Mouse (Mus musculus): ENCODE data around the gene Slc35f1. TPM values are rescaled to one million over a fixed set of nuclear protein-coding genes. Genes with fewer than 3 reads are reported as not detected.

Gene Slc35f1
- total and polyA plus RNA-seq, 3 experiments = 0.57 to 0.80 (median 0.73) TPM

GRCm38 (mm10) chr10:52709482-52709881 lies 19.1 kb downstream of the Slc35f1 start:
- Histone ChIP-seq H3K27ac (no peak overlapping the region), H3K4me3 (no peak overlapping the region), H3K36me3 (ENCODE audit: control insufficient read depth, insufficient read depth, low read length) (no peaks in the 10 kb centered on the region), H3K27me3 (ENCODE audit: control insufficient read depth, insufficient read depth, low read length) (no peaks in the 10 kb centered on the region), H3K4me1 (ENCODE audit: control insufficient read depth, insufficient read depth, low read length) (no peaks in the 10 kb centered on the region), H3K79me2 (replicated peaks; ENCODE audit: control insufficient read depth, insufficient read depth, low read length) (no peaks in the 10 kb centered on the region), H3K9ac (ENCODE audit: low read depth, low read length) (no peak overlapping the region)
- 61% methylated on average over 2 of the region's 2 CpGs for WGBS
- TF ChIP-seq EP300 (IDR thresholded peaks at IDR 0.05; ENCODE audit: insufficient read depth, low read depth, low read length) (no peak), POLR2A (IDR thresholded peaks at IDR 0.05; ENCODE audit: insufficient read depth, low read depth, low read length) (no peak), CTCF (IDR thresholded peaks at IDR 0.05) (no peak)
- no peak for DNase-seq
- intact Hi-C loops (cut with DNase I) = no loop called here

- H3K4me3 ChIP-seq = no peak overlapping the region
- no peak overlapping the region for H3K27ac ChIP-seq
- DNase-seq = no peak
- H3K79me2 ChIP-seq (replicated peaks; ENCODE audit: control insufficient read depth, insufficient read depth, low read length) = no peaks in the 10 kb centered on the region
- no peaks in the 10 kb centered on the region for H3K4me1 ChIP-seq (ENCODE audit: control insufficient read depth, insufficient read depth, low read length)
- H3K36me3 ChIP-seq (ENCODE audit: control insufficient read depth, insufficient read depth, low read length) = no peaks in the 10 kb centered on the region
- 56% methylated on average over 4 of the region's 4 CpGs for WGBS
- intact Hi-C loops (cut with DNase I) = no loop called here
- no peak overlapping the region for H3K9ac ChIP-seq (ENCODE audit: low read depth, low read length)
- H3K27me3 ChIP-seq (ENCODE audit: control insufficient read depth, insufficient read depth, low read length) = no peaks in the 10 kb centered on the region
- TF ChIP-seq CTCF (IDR thresholded peaks at IDR 0.05) = no peak
- no peak for TF ChIP-seq EP300 (IDR thresholded peaks at IDR 0.05; ENCODE audit: insufficient read depth, low read depth, low read length)
- TF ChIP-seq POLR2A (IDR thresholded peaks at IDR 0.05; ENCODE audit: insufficient read depth, low read depth, low read length) = no peak
Measured at GRCm38 (mm10) chr10:52712166-52712565, 21.8 kb downstream of the Slc35f1 start.

- H3K79me2 ChIP-seq (replicated peaks; ENCODE audit: control insufficient read depth, insufficient read depth, low read length) = no peaks in the 10 kb centered on the region
- intact Hi-C loops (cut with DNase I) = no loop called here
- H3K27me3 ChIP-seq (ENCODE audit: control insufficient read depth, insufficient read depth, low read length) = no peaks in the 10 kb centered on the region
- H3K27ac ChIP-seq = no peak overlapping the region
- 83% methylated on average over 2 of the region's 2 CpGs for WGBS
- H3K4me1 ChIP-seq (ENCODE audit: control insufficient read depth, insufficient read depth, low read length) = no peaks in the 10 kb centered on the region
- H3K9ac ChIP-seq (ENCODE audit: low read depth, low read length) = no peak overlapping the region
- no peaks in the 10 kb centered on the region for H3K36me3 ChIP-seq (ENCODE audit: control insufficient read depth, insufficient read depth, low read length)
- no peak overlapping the region for H3K4me3 ChIP-seq
- no peak for DNase-seq
- TF ChIP-seq EP300 (IDR thresholded peaks at IDR 0.05; ENCODE audit: insufficient read depth, low read depth, low read length) (no peak), CTCF (IDR thresholded peaks at IDR 0.05) (no peak), POLR2A (IDR thresholded peaks at IDR 0.05; ENCODE audit: insufficient read depth, low read depth, low read length) (no peak)
Measured at GRCm38 (mm10) chr10:52714557-52714956, 24.2 kb downstream of the Slc35f1 start.

- Histone ChIP-seq H3K9ac (ENCODE audit: low read depth, low read length) (no peak overlapping the region), H3K27me3 (ENCODE audit: control insufficient read depth, insufficient read depth, low read length) (no peaks in the 10 kb centered on the region), H3K36me3 (ENCODE audit: control insufficient read depth, insufficient read depth, low read length) (no peaks in the 10 kb centered on the region), H3K4me3 (no peak overlapping the region), H3K79me2 (replicated peaks; ENCODE audit: control insufficient read depth, insufficient read depth, low read length) (no peaks in the 10 kb centered on the region), H3K27ac (no peak overlapping the region), H3K4me1 (ENCODE audit: control insufficient read depth, insufficient read depth, low read length) (no peaks in the 10 kb centered on the region)
- TF ChIP-seq POLR2A (IDR thresholded peaks at IDR 0.05; ENCODE audit: insufficient read depth, low read depth, low read length) (no peak), EP300 (IDR thresholded peaks at IDR 0.05; ENCODE audit: insufficient read depth, low read depth, low read length) (no peak), CTCF (IDR thresholded peaks at IDR 0.05) (no peak)
- DNase-seq = no peak
- intact Hi-C loops (cut with DNase I) = no loop called here
- WGBS = 91% methylated on average over 4 of the region's 4 CpGs
Measured at GRCm38 (mm10) chr10:52715146-52715545, 24.8 kb downstream of the Slc35f1 start.

- intact Hi-C loops (cut with DNase I) = no loop called here
Measured at GRCm38 (mm10) chr10:52718199-52718917, 28.0 kb downstream of the Slc35f1 start.

GRCm38 (mm10) chr10:52726674-52727073 lies 36.3 kb downstream of the Slc35f1 start:
- intact Hi-C loops (cut with DNase I) = no loop called here
- H3K36me3 ChIP-seq (ENCODE audit: control insufficient read depth, insufficient read depth, low read length) = no peaks in the 10 kb centered on the region
- H3K27ac ChIP-seq = no peak overlapping the region
- DNase-seq = no peak
- WGBS = 63% methylated on average over 5 of the region's 5 CpGs
- H3K79me2 ChIP-seq (replicated peaks; ENCODE audit: control insufficient read depth, insufficient read depth, low read length) = no peaks in the 10 kb centered on the region
- H3K27me3 ChIP-seq (ENCODE audit: control insufficient read depth, insufficient read depth, low read length) = no peaks in the 10 kb centered on the region
- TF ChIP-seq POLR2A (IDR thresholded peaks at IDR 0.05; ENCODE audit: insufficient read depth, low read depth, low read length) (no peak), EP300 (IDR thresholded peaks at IDR 0.05; ENCODE audit: insufficient read depth, low read depth, low read length) (no peak), CTCF (IDR thresholded peaks at IDR 0.05) (no peak)
- H3K4me3 ChIP-seq = no peak overlapping the region
- H3K9ac ChIP-seq (ENCODE audit: low read depth, low read length) = no peak overlapping the region
- H3K4me1 ChIP-seq (ENCODE audit: control insufficient read depth, insufficient read depth, low read length) = no peaks in the 10 kb centered on the region

More at GRCm38 (mm10) chr10:52718199-52718917, 28.0 kb downstream of the Slc35f1 start:
- Histone ChIP-seq H3K4me3 (no peak overlapping the region), H3K27me3 (ENCODE audit: control insufficient read depth, insufficient read depth, low read length) (no peaks in the 10 kb centered on the region), H3K27ac (no peak overlapping the region), H3K36me3 (ENCODE audit: control insufficient read depth, insufficient read depth, low read length) (no peaks in the 10 kb centered on the region), H3K4me1 (ENCODE audit: control insufficient read depth, insufficient read depth, low read length) (no peaks in the 10 kb centered on the region), H3K9ac (ENCODE audit: low read depth, low read length) (no peak overlapping the region), H3K79me2 (replicated peaks; ENCODE audit: control insufficient read depth, insufficient read depth, low read length) (no peaks in the 10 kb centered on the region)
- TF ChIP-seq CTCF (IDR thresholded peaks at IDR 0.05) (no peak), POLR2A (IDR thresholded peaks at IDR 0.05; ENCODE audit: insufficient read depth, low read depth, low read length) (no peak), EP300 (IDR thresholded peaks at IDR 0.05; ENCODE audit: insufficient read depth, low read depth, low read length) (no peak)
- 89% methylated on average over 1 of the region's 1 CpGs for WGBS
- no peak for DNase-seq

All from heart, adult 2 months (tissue).